29 mouse cellular contexts compared by ENCODE assay signal in the genomic region with DNA sequence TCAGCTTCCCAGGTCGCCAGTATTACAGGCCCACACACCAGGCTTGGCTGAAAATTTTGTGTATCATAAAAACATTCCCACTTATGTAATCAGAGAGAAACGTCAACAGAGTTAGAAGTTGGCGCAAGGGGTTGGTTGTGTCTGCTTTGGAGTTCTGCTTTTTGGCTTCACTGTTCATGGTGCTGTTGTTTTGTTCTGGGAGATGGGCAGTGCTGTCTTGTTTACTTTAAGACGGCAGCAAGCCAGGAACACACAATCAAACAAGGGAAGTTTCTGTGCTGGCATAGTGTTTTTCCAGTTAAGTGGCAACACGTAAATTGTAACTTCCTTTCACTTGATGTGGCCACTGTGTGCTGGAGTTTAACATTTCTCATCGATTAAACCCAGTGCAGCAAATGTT. TPM values are rescaled to one million over a fixed set of nuclear protein-coding genes. Genes with fewer than 3 reads are reported as not detected.
DNase-seq lines count a peak whose midpoint lies in the region; ATAC-seq and TF ChIP-seq lines count a peak whose summit lies in the region.
"Had no signal": no experiment of that assay in that cellular context is flagged by ENCODE, and none has a peak within 500 bp of the region (broad histone marks: within the 10 kb centered on the region; RNA-seq: fewer than 3 reads in every experiment).

No protein-coding gene starts in this region.

- TF ChIP-seq CTCF in lung, embryonic 14.5 days (IDR thresholded peaks at IDR 0.05; ENCODE audit: low read depth): no peak
- no peak for TF ChIP-seq CTCF in small intestine, adult 2 months (IDR thresholded peaks at IDR 0.05; ENCODE audit: extremely low read depth, insufficient read length, insufficient replicate concordance, low read depth, low read length)

- H3K36me3 ChIP-seq in lung, embryonic 14.5 days (ENCODE audit: insufficient read depth): no peaks in the 10 kb centered on the region
- no peaks in the 10 kb centered on the region for H3K36me3 ChIP-seq in small intestine, adult 2 months (ENCODE audit: control insufficient read depth, insufficient read depth, low read length)
- H3K36me3 ChIP-seq: hindbrain, embryonic 10.5 days; hindbrain, embryonic 15.5 days; limb, embryonic 10.5 days; limb, embryonic 15.5 days; midbrain, embryonic 12.5 days; neural tube, embryonic 13.5 days had no signal

- 47% methylated on average over 6 of the region's 6 CpGs for WGBS in lung, embryonic 14.5 days
- WGBS in small intestine, adult 2 months: 49% methylated on average over 6 of the region's 6 CpGs

- H3K27me3 ChIP-seq in lung, embryonic 14.5 days (ENCODE audit: insufficient read depth, low read length): no peaks in the 10 kb centered on the region
- H3K27me3 ChIP-seq in small intestine, adult 2 months (ENCODE audit: control insufficient read depth, insufficient read depth, low read length): no peaks in the 10 kb centered on the region
- H3K27me3 ChIP-seq: forebrain, embryonic 13.5 days; hindbrain, embryonic 15.5 days; limb, embryonic 15.5 days; megakaryocyte, embryonic 14.5 days; midbrain, embryonic 12.5 days; neural tube, embryonic 13.5 days had no signal

- H3K4me1 ChIP-seq in lung, embryonic 14.5 days (ENCODE audit: insufficient read depth): no peaks in the 10 kb centered on the region
- no peaks in the 10 kb centered on the region for H3K4me1 ChIP-seq in small intestine, adult 2 months (ENCODE audit: control insufficient read depth, insufficient read depth, insufficient read length, low read length)
- H3K4me1 ChIP-seq: forebrain, embryonic 13.5 days; hindbrain, embryonic 10.5 days; hindbrain, embryonic 15.5 days; limb, embryonic 10.5 days; limb, embryonic 15.5 days; megakaryocyte, embryonic 14.5 days; midbrain, embryonic 12.5 days; neural tube, embryonic 13.5 days had no signal

- H3K4me3 ChIP-seq in lung, embryonic 14.5 days (ENCODE audit: low read depth, low read length): no peak overlapping the region
- no peak overlapping the region for H3K4me3 ChIP-seq in small intestine, adult 2 months (ENCODE audit: low read depth, low read length)
- H3K4me3 ChIP-seq: forebrain, embryonic 13.5 days; hindbrain, embryonic 10.5 days; hindbrain, embryonic 15.5 days; layer of hippocampus, adult 2 months; limb, embryonic 10.5 days; limb, embryonic 15.5 days; megakaryocyte, embryonic 14.5 days; midbrain, embryonic 12.5 days; neural tube, embryonic 13.5 days had no signal

- H3K4me2 ChIP-seq in lung, embryonic 14.5 days: no peak overlapping the region
- H3K4me2 ChIP-seq: forebrain, embryonic 13.5 days; hindbrain, embryonic 15.5 days; limb, embryonic 15.5 days; midbrain, embryonic 12.5 days; neural tube, embryonic 13.5 days had no signal

- no peak overlapping the region for H3K9ac ChIP-seq in lung, embryonic 14.5 days
- H3K9ac ChIP-seq: forebrain, embryonic 13.5 days; hindbrain, embryonic 15.5 days; limb, embryonic 15.5 days; midbrain, embryonic 12.5 days; neural tube, embryonic 13.5 days had no signal

- no peaks in the 10 kb centered on the region for H3K9me3 ChIP-seq in lung, embryonic 14.5 days (ENCODE audit: low read depth, low read length)
- H3K9me3 ChIP-seq: forebrain, embryonic 13.5 days; hindbrain, embryonic 10.5 days; hindbrain, embryonic 15.5 days; limb, embryonic 10.5 days; limb, embryonic 15.5 days; midbrain, embryonic 12.5 days; neural tube, embryonic 13.5 days had no signal

- DNase-seq in ovary, adult 18-20 months (ENCODE audit: low spot score): peak; percentile 13
- no peak for DNase-seq in ovary, postnatal 36 days (ENCODE audit: low spot score)
- peak; percentile 68 for DNase-seq in lung, embryonic 14.5 days
- peak; percentile 84 for DNase-seq in lung, postnatal 10 days
- no peak for DNase-seq in gastrocnemius, adult 18-20 months (ENCODE audit: low spot score)
- DNase-seq: adrenal gland, adult 2 months; B cell, adult 2 months; cerebellum, adult 9-10 months; cerebellum, postnatal 36 days; heart, postnatal 14 days; kidney, adult 18-20 months; kidney, postnatal 36 days; retina, postnatal 1 day; right cerebral cortex, postnatal 14 days; thymus, adult 2 months; thymus, postnatal 36 days had no signal

- ATAC-seq in lung, embryonic 14.5 days (ENCODE audit: insufficient read depth): peak; percentile 65
- no peak for ATAC-seq in frontal cortex, adult (ENCODE audit: low TSS enrichment)
- ATAC-seq: forebrain, embryonic 13.5 days; inflammation-experienced regulatory T-cells, adult 6 months had no signal

- no peak overlapping the region for H3K27ac ChIP-seq in lung, embryonic 14.5 days (ENCODE audit: low read depth)
- H3K27ac ChIP-seq in small intestine, adult 2 months (ENCODE audit: insufficient read depth, low read depth, low read length): peak overlapping the region; percentile 28; the same call in 1 of the 2 replicates
- H3K27ac ChIP-seq: forebrain, embryonic 13.5 days; hindbrain, embryonic 10.5 days; hindbrain, embryonic 15.5 days; layer of hippocampus, adult 2 months; limb, embryonic 10.5 days; limb, embryonic 15.5 days; midbrain, embryonic 12.5 days; neural tube, embryonic 13.5 days; stomach, postnatal 0 days had no signal

- no peak for TF ChIP-seq POLR2A in small intestine, adult 2 months (IDR thresholded peaks at IDR 0.05; ENCODE audit: low read depth, low read length)

RNA-seq across cellular contexts. Expression of a gene that starts 22.7 kb away (rescaled TPM):
- polyA plus RNA-seq in lung, embryonic 14.5 days (2014; fragmentation: Nextera tagmentation; extraction: Ambion mirVana): 7.3 and 9.2 TPM in 2 replicates
- 0.37 and 0.82 TPM in 2 replicates for polyA plus RNA-seq in small intestine, adult 2 months (2012; rRNA removed)
- 1 to 10 TPM; 1.5 to 2.4 TPM for total RNA-seq in gastrocnemius, adult 18-20 months (2021)
- polyA plus RNA-seq: inflammation-experienced regulatory T-cells, adult 6 months had no signal

RNA-seq across cellular contexts. Expression of a gene that starts 47.0 kb away (rescaled TPM):
- 87.9 and 88.4 TPM in 2 replicates for polyA plus RNA-seq in lung, embryonic 14.5 days (2014; fragmentation: Nextera tagmentation; extraction: Ambion mirVana)
- polyA plus RNA-seq in small intestine, adult 2 months (2012; rRNA removed): 17.2 and 32.1 TPM in 2 replicates
- 10 to 100 TPM in 1 of 2 experiments, 1 to 10 TPM in 1; 7.4 to 10.4 TPM for total RNA-seq in gastrocnemius, adult 18-20 months (2021)

Comparison
In these comparisons a context has a peak if more than half of its experiments do, and no peak if none do; other contexts are left out.
1. DNase-seq: peak in ovary, adult 18-20 months (single experiment), lung, embryonic 14.5 days (single experiment) and lung, postnatal 10 days (single experiment); none in ovary, postnatal 36 days (single experiment) and gastrocnemius, adult 18-20 months (single experiment).